Mouse (Mus musculus): ENCODE results near the gene Siae.

DNA sequence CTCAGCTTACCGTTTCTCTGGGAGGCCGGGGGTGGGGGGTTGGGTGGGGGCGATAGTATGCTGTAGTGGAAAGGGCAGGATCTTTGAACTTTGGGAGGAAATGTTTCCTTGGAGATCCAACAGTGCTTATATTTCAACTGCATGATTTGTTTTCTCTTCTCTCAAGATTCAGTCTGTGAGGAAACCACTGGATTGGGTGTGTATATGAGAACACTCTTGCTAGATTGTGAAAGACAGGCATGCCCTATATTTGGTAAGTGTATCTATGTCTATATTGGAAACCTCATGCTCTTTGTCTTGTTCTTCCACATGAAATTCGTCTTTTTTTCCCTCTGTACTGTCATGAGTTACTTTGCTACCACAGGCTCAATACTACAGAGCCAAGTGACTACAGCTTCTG is 114.2 kb downstream of the Siae start:
- TF ChIP-seq GATA1 (IDR thresholded peaks at IDR 0.05; ENCODE audit: low read length) (no peak), TAL1 (IDR thresholded peaks at IDR 0.05; ENCODE audit: low read length) (no peak)

All from erythroblast, embryonic 14.5 days (primary cell).